ENCODE assay signal across 8 mouse cellular contexts in the genomic region with DNA sequence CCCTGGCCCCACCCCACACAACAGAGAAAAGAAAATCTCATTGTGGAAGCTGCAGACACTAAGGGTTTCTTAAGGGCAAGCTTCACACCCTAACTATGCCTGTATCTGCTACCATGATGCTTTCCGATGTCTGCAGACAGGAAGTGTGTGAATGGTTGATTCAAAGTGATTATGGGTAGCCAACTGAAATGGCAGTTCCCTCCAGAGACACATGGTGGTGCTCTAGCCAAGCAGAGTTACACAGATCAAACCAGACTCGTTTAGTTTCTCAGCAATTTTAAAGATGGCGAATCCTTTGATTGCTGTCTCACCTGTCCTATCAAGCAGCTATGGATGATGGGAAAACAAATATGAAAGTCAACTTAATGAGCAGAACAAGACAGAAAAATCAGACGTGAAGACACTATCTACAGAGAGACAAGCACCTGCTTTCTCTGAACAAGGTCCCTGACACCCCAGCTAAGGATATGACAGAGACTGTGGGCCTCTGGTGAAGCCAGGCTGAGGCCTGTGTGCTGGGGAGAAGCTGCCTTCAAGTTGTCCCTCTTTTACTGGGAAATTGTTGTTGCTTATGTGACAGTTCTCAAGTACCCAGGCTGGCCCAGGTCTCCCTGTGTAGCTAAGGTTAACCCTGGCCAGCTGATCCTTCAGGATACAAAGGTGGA. TPM values are rescaled to one million over a fixed set of nuclear protein-coding genes. Genes with fewer than 3 reads are reported as not detected.
DNase-seq lines count a peak whose midpoint lies in the region; ATAC-seq and TF ChIP-seq lines count a peak whose summit lies in the region.

No protein-coding gene starts in this region.

- no peak overlapping the region for H3K9ac ChIP-seq in liver, embryonic 12.5 days
- H3K9ac ChIP-seq in stomach, postnatal 0 days (ENCODE audit: low read length) = no peak overlapping the region

- H3K27ac ChIP-seq in embryonic facial prominence, embryonic 10.5 days (replicated peaks) = no peak overlapping the region
- H3K27ac ChIP-seq in liver, embryonic 12.5 days = no peak overlapping the region
- no peak overlapping the region for H3K27ac ChIP-seq in stomach, postnatal 0 days (replicated peaks)

- 0 out of 2 replicates have a peak, but pooled peaks cover 4% of the 10 kb centered on the region for H3K27me3 ChIP-seq in embryonic facial prominence, embryonic 10.5 days (replicated peaks; ENCODE audit: low read depth, poor library complexity, severe bottlenecking)
- H3K27me3 ChIP-seq in liver, embryonic 12.5 days (replicated peaks) = peaks cover 20% of the 10 kb centered on the region
- H3K27me3 ChIP-seq in stomach, postnatal 0 days (ENCODE audit: control insufficient read depth, insufficient read depth, low read length) = no peaks in the 10 kb centered on the region

- H3K9me3 ChIP-seq in embryonic facial prominence, embryonic 10.5 days = 0 out of 2 replicates have a peak, but pooled peaks cover 10% of the 10 kb centered on the region
- 0 out of 2 replicates have a peak, but pooled peaks cover 3% of the 10 kb centered on the region for H3K9me3 ChIP-seq in liver, embryonic 12.5 days (replicated peaks)
- H3K9me3 ChIP-seq in stomach, postnatal 0 days (ENCODE audit: control insufficient read depth, low read length) = no peaks in the 10 kb centered on the region

- peak; percentile 84 for DNase-seq in 416B (ENCODE audit: low read depth)
- peak; percentile 50 for DNase-seq in adrenal gland, adult 8-10 months
- DNase-seq in embryonic facial prominence, embryonic 10.5 days (ENCODE audit: low spot score) = peak; percentile 65
- peak; percentile 20 to 73 for DNase-seq in heart, adult 9 months (ENCODE audit: low spot score in 2 of 2)
- DNase-seq in kidney, postnatal 10 days = peak; percentile 90
- peak; percentile 49 to 82 for DNase-seq in natural killer cell, adult 2 months (ENCODE audit: low spot score in 2 of 2)
- DNase-seq in stomach, postnatal 0 days (ENCODE audit: low spot score) = peak; percentile 76

- no peak overlapping the region for H3K4me2 ChIP-seq in liver, embryonic 12.5 days
- H3K4me2 ChIP-seq in stomach, postnatal 0 days (replicated peaks; ENCODE audit: low read depth) = no peak overlapping the region

- H3K4me3 ChIP-seq in embryonic facial prominence, embryonic 10.5 days = no peak overlapping the region
- no peak overlapping the region for H3K4me3 ChIP-seq in liver, embryonic 12.5 days
- no peak overlapping the region for H3K4me3 ChIP-seq in stomach, postnatal 0 days (ENCODE audit: low read depth, low read length)

- H3K4me1 ChIP-seq in embryonic facial prominence, embryonic 10.5 days = no peaks in the 10 kb centered on the region
- H3K4me1 ChIP-seq in liver, embryonic 12.5 days = peaks cover 12% of the 10 kb centered on the region
- H3K4me1 ChIP-seq in stomach, postnatal 0 days (replicated peaks; ENCODE audit: control insufficient read depth, insufficient read depth) = no peaks in the 10 kb centered on the region

- no peaks in the 10 kb centered on the region for H3K36me3 ChIP-seq in embryonic facial prominence, embryonic 10.5 days (replicated peaks)
- H3K36me3 ChIP-seq in liver, embryonic 12.5 days = no peaks in the 10 kb centered on the region
- no peaks in the 10 kb centered on the region for H3K36me3 ChIP-seq in stomach, postnatal 0 days (ENCODE audit: control insufficient read depth, insufficient read depth, low read length)

- TF ChIP-seq EP300 in stomach, postnatal 0 days (optimal IDR thresholded peaks at IDR 0.05) = no peak

- ATAC-seq in liver, embryonic 12.5 days = peak; percentile 54; the same call in 1 of the 2 replicates
- ATAC-seq in stomach, postnatal 0 days (ENCODE audit: low FRiP score, low TSS enrichment) = peak; percentile 89

- TF ChIP-seq CTCF in stomach, postnatal 0 days (IDR thresholded peaks at IDR 0.05; ENCODE audit: low read depth) = peak; percentile 99

- WGBS in embryonic facial prominence, embryonic 10.5 days = 21% methylated on average over 4 of the region's 4 CpGs
- 8% methylated on average over 4 of the region's 4 CpGs for WGBS in liver, embryonic 12.5 days (ENCODE audit: insufficient replicate concordance)
- WGBS in stomach, postnatal 0 days = 13% methylated on average over 4 of the region's 4 CpGs

RNA-seq across cellular contexts. Expression of gene Echdc3, which starts 7.4 kb away (rescaled TPM):
- total RNA-seq in adrenal gland, adult 8-10 months (2022) = 10 to 100 TPM; 33.7 to 77.4 (median 52.6) TPM
- polyA plus RNA-seq in embryonic facial prominence, embryonic 10.5 days (2016; fragmentation: Nextera tagmentation; extraction: Ambion mirVana) = 2.5 and 3.1 TPM in 2 replicates
- polyA plus RNA-seq in liver, embryonic 12.5 days (2016; fragmentation: Nextera tagmentation; extraction: Ambion mirVana) = 4.7 and 4.8 TPM in 2 replicates
- polyA plus RNA-seq in stomach, postnatal 0 days (2015; fragmentation: Nextera tagmentation; extraction: Ambion mirVana) = 8.1 and 9.1 TPM in 2 replicates
